30 mouse cellular contexts compared by ENCODE assay signal in the genomic region with DNA sequence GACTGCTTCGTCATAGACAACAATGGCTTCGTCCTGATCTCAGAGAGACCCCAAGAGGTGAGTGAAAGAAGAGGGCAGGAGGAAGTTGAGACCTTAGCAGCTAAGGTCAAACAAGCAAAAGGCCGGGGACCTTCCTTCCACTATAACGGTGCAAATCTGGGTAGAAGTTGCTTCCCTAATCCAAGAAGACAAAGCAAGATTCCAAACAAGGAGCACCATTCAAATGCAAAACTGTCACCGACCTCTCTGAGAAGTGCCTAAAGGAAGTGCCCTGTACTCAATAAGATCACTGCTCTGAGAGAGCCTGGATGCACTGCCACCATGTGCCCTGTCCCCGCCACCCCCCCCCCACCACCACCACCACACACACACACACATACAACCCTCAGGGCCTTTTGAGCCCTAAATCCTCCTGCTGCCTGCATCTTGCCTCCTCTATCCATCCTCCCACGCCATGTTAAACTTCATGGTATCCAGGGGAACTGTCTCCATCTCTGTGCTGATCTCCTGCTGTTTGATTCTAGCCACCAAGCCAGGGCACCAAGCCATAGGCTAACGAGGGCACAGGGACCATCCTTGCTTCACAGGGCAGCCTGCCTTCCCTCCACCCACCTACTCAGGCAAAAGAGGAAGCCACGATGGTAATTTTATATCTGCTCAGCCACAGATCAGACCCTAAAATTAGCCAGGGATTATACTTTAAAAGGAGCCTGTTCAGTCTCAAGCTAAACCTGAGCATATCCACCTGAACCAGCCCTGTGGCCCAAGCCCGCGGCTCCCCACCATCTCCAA. TPM values are rescaled to one million over a fixed set of nuclear protein-coding genes. Genes with fewer than 3 reads are reported as not detected.
DNase-seq lines count a peak whose midpoint lies in the region; ATAC-seq and TF ChIP-seq lines count a peak whose summit lies in the region.
"Had no signal": no experiment of that assay in that cellular context is flagged by ENCODE, and none has a peak within 500 bp of the region (broad histone marks: within the 10 kb centered on the region; RNA-seq: fewer than 3 reads in every experiment).

No protein-coding gene starts in this region.

- TF ChIP-seq POLR2A in thymus, adult 2 months (IDR thresholded peaks at IDR 0.05; ENCODE audit: control insufficient read depth, extremely low read depth, insufficient read depth, low read length, poor library complexity) = no peak

- WGBS in thymus, adult 2 months = 51% methylated on average over 11 of the region's 11 CpGs

- peaks cover 50% of the 10 kb centered on the region for H3K4me1 ChIP-seq in thymus, adult 2 months (replicated peaks; ENCODE audit: control insufficient read depth, insufficient read depth, low read length)
- H3K4me1 ChIP-seq: embryonic facial prominence, embryonic 13.5 days; intestine, embryonic 15.5 days; limb, embryonic 12.5 days; stomach, embryonic 15.5 days had no signal

- no peak for TF ChIP-seq CTCF in thymus, adult 2 months (IDR thresholded peaks at IDR 0.05; ENCODE audit: borderline replicate concordance, control insufficient read depth, extremely low read depth, insufficient read depth, low read length, poor library complexity)

- no peaks in the 10 kb centered on the region for H3K27me3 ChIP-seq in thymus, adult 2 months (ENCODE audit: control insufficient read depth, insufficient read depth, low read length)
- H3K27me3 ChIP-seq: intestine, embryonic 15.5 days; midbrain, embryonic 13.5 days; neural tube, embryonic 12.5 days; stomach, embryonic 15.5 days had no signal

- H3K36me3 ChIP-seq in thymus, adult 2 months (ENCODE audit: control insufficient read depth, insufficient read depth, low read length) = no peaks in the 10 kb centered on the region
- H3K36me3 ChIP-seq: embryonic facial prominence, embryonic 13.5 days; G1E; heart, embryonic 12.5 days; hindbrain, embryonic 15.5 days; intestine, embryonic 15.5 days; limb, embryonic 12.5 days; midbrain, embryonic 13.5 days; neural tube, embryonic 12.5 days; stomach, embryonic 15.5 days had no signal

- DNase-seq in embryo, embryonic 10.5 days (ENCODE audit: low spot score) = peak; percentile 30
- DNase-seq in embryo, embryonic 9.5 days (ENCODE audit: extremely low spot score) = no peak
- no peak for DNase-seq in thymus, adult 2 months
- DNase-seq in thymus, adult 18-20 months = no peak
- no peak for DNase-seq in natural killer cell, adult 2 months (ENCODE audit: low spot score in 2 of 2)
- DNase-seq in adrenal gland, postnatal 4 days (ENCODE audit: low spot score in 2 of 2) = no peak
- DNase-seq: adrenal gland, postnatal 14 days; cerebellum, adult 8-10 months; gastrocnemius, postnatal 10 days; heart, adult 18-20 months; kidney, adult 9 months; kidney, postnatal 14 days; liver, postnatal 0 days; retina, postnatal 1 day; thymus, postnatal 4 days had no signal

- H3K27ac ChIP-seq in thymus, adult 2 months (ENCODE audit: control insufficient read depth, insufficient read depth, low read length) = peak overlapping the region; percentile 45; the same call in 1 of the 2 replicates
- H3K27ac ChIP-seq: embryonic facial prominence, embryonic 13.5 days; forebrain, embryonic 13.5 days; hindbrain, embryonic 15.5 days; intestine, embryonic 15.5 days; limb, embryonic 12.5 days; midbrain, embryonic 13.5 days; neural tube, embryonic 12.5 days; stomach, embryonic 15.5 days had no signal

- ATAC-seq in hematopoietic stem cell, adult 5-6 weeks (replicated peaks in 1 of 2; ENCODE audit: insufficient read depth in 1 of 2, low FRiP score in 2 of 2, low TSS enrichment in 1 of 2, low read depth in 1 of 2, poor library complexity in 2 of 2, severe bottlenecking in 2 of 2) = peak; percentile 37 to 42; a peak in 2 of 4 replicates
- ATAC-seq: CD4-positive, CD25-positive, alpha-beta regulatory T cell, adult 4 months; forebrain, embryonic 13.5 days; intestine, embryonic 15.5 days; liver, postnatal 0 days; lung, postnatal 0 days; midbrain, embryonic 13.5 days had no signal

- H3K4me3 ChIP-seq in thymus, adult 2 months (ENCODE audit: control insufficient read depth, insufficient read depth, low read length) = no peak overlapping the region
- H3K4me3 ChIP-seq: embryonic facial prominence, embryonic 13.5 days; erythroblast, embryonic 14.5 days; forebrain, embryonic 13.5 days; heart, embryonic 12.5 days; hindbrain, embryonic 15.5 days; intestine, embryonic 15.5 days; limb, embryonic 12.5 days; midbrain, embryonic 13.5 days; neural tube, embryonic 12.5 days; stomach, embryonic 15.5 days had no signal

RNA-seq across cellular contexts. Expression of a gene that starts 7.8 kb away (rescaled TPM):
- 1.4 and 2.1 TPM in 2 replicates for polyA plus RNA-seq in thymus, adult 2 months (2012; rRNA removed)
- total RNA-seq in hematopoietic stem cell, adult 5-6 weeks (2017) = 0.25 and 1.3 TPM in 2 replicates
- total RNA-seq in adrenal gland, postnatal 4 days (2021) = under 1 TPM; 0.25 to 0.87 TPM
- total RNA-seq: adrenal gland, postnatal 14 days had no signal
- polyA plus RNA-seq: embryonic facial prominence, embryonic 13.5 days; erythroblast, embryonic 14.5 days; G1E; limb, embryonic 12.5 days; liver, embryonic 11.5 days; liver, postnatal 0 days had no signal
